Mouse (Mus musculus): ENCODE measurements around the gene Rnf208.
"Not testable (repeated sequence)": the region's sequence is repeated elsewhere in the genome, so short reads cannot be mapped to it uniquely, and the experiment has no call there.

The Rnf208 gene

DNA sequence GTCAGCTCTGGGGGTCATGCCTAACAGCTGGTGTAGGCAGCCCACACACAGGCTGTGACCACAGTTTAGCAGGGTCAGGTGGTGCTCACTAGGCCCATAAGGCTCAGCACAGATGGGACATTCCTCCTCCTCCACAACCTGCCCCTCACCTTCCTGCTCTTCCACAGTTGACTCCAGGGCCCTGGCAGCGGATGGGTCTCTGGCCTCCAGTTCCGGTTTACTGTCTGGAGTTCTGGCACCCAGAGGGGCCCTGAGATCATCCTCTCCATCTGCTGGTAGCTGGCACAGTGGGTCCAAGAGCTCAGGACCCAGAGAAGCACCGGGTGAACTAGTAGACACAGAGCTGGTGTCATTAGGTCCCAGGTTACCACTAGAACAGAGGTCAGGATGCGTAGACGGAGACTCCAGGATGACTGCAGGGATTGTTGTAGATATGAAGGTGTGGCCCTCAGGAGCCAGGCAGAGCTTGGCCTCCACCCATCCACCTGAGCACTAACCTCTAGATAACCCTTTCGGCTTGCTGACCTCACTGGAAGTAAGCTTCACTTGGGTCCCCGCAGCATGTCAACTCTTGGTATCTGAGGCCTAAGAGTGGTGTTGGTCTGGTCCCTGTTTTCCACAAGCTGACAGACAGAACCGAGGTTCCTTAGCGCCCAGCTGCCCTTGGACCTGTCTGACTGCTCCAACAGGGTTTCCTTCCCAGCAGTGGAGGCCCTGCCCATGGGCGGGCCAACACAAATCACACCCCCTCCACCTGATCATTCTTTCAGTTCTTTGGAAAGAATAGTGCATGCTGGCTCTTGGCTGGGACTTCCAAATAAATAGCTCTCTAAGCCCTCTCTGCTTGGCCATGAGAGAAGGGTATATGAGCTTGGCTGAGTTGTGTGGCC lies 4.4 kb downstream of the Rnf208 start, which contains the start of gene AL732309.1:
Gene AL732309.1, minus strand, starts transcription at position 681 of the 890 bp plus-strand sequence.
- no peak for DNase-seq

DNA sequence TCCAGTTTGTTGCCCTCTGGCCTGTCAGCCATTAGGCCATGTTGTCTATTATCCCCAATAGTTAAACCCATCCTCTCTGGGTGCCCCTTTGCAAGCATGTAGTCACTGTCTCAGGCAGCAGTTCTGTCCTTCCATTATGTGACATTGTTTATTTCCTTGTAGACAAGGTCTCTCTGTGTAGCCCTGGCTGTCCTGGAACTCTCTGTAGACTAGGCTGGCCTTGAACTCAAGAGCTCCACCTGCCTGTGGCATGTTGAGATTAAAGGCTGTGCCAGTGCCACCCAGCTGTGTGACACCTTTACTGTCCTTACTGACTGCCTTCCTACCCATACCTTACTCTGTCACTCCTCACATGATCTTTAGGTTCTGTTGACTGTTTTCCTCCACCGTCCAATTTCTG lies 10.3 kb downstream of the Rnf208 start:
- DNase-seq = peak; percentile 23

DNA sequence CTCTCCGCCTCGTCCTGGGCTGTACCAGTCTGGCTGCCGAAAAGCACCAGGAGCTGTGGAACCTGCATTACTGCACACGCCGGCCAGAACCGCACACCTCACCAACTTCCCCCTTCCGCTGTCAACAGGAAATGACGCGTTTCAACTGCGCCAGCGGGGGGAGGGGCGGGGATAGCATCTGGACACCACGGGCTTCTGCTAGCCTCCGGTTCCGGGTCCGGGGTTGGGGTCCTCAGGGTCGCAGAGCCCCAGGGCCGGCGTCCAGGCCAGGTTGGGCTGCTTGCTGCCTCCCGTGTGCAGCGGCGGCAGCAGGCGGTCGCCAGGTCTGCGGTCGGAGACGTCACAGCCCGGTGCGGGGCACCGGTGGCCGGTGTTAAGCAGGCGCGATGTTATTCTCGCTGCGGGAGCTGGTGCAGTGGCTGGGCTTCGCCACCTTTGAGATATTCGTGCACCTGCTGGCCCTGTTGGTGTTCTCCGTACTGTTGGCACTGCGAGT lies 13.3 kb downstream of the Rnf208 start, which contains the start of gene Tmem203:
Gene Tmem203, plus strand, starts transcription at position 156 of the 496 bp plus-strand sequence.
- peak; percentile 96 for DNase-seq

- peak; percentile 55 for DNase-seq
These were observed 14.5 kb downstream of the Rnf208 start for GRCm38 (mm10) chr2:25256443-25257109.

DNA sequence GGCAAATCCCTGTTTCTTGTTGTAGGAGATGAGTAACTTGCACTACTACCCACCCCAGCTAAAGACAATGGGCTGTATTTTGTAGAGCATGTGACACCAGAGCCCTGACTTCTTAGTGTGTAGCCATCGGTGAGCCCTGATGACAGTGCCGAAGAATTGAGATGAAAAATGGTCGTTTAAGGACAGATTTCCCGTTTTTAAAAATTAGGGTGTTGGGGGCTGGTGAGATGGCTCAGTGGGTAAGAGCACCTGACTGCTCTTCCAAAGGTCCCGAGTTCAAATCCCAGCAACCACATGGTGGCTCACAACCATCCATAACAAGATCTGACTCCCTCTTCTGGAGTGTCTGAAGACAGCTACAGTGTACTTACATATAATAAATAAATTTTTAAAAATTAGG lies 15.2 kb downstream of the Rnf208 start:
- DNase-seq = not testable (repeated sequence)

DNA sequence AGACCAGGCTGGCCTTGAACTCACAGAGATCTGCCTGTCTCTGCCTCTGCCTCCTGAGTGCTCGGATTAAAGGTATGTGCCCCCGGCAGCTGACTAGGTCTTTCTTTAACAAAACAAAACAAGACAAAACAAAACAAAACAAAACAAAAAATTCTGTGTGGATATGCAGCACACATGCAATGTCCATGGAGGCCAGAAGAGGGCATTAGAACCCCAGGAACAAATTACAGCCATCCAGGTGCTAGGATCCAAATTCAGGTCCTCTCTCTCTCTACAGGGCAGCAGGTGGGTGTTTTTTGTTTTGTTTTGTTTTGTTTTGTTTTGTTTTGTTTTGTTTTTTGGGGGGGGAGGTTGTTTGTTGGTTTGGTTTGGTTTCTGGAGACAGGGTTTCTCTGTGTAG lies 16.8 kb downstream of the Rnf208 start:
- DNase-seq = peak; percentile 43

DNA sequence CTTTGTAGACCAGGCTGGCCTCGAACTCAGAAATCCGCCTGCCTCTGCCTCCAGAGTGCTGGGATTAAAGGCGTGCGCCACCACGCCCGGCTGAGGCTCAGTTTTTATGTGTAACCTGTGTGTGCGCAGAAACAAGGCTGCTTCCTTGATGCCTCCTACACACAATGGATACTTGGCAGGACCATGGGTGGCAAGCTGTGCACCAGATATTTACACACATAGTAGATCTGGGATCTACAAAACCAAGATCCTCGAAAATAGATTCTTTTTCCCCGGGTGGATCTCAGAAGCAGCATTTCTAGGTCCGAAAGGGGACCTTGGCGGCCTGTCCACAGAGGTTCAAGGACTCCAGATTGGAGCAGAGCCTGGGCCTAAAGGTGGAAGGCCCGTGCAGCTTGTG lies 19.8 kb downstream of the Rnf208 start:
- DNase-seq = no peak

- peak; percentile 98 for DNase-seq
These were observed 20.3 kb downstream of the Rnf208 start, which contains the start of gene Tprn for GRCm38 (mm10) chr2:25262291-25262767. Gene Tprn, plus strand, starts transcription at chr2:25262618.

DNA sequence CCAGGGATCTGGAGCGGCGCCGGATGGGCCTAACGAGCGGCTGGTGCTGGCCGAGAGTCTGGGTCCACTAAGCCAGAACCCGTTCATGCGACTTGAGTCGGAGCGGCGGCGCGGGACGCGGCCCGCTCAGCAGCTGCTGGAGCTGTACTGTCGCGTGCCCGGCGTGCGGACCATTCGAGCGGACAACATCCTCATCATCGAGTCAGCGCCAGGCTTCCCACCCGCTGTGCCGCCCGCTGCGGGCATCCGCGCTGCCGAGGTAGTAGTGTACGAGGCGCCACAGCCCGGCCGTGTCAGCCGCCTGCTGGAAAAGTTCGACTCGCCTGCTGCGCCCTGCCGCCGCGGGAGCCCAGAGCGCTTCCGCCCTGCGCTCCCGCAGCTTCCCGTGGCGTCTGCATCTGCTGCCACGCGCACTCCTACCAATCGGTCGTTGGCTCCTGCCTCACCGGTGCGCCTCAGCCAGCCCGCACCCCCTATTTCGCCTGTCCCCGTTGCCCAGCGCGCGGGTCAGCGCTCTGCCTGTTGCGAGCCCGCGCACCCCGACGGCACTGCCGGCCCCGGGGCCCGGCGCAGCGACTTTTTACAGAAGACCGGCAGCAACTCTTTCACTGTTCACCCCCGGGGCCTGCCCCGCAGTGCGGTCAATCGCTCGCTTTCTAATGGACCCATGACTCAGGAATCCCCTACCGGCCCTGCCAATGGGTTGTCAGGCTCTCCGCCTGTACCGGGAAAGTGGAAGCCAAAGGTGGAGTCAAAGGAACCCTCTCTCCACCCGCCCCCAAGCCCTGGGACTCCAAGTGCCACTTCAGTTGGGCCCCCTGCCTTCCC lies 21.0 kb downstream of the Rnf208 start:
- DNase-seq = peak; percentile 73

GRCm38 (mm10) chr2:25263623-25264285 lies 21.7 kb downstream of the Rnf208 start:
- DNase-seq = peak; percentile 24

GRCm38 (mm10) chr2:25264286-25264660 lies 22.2 kb downstream of the Rnf208 start:
- DNase-seq = no peak

DNA sequence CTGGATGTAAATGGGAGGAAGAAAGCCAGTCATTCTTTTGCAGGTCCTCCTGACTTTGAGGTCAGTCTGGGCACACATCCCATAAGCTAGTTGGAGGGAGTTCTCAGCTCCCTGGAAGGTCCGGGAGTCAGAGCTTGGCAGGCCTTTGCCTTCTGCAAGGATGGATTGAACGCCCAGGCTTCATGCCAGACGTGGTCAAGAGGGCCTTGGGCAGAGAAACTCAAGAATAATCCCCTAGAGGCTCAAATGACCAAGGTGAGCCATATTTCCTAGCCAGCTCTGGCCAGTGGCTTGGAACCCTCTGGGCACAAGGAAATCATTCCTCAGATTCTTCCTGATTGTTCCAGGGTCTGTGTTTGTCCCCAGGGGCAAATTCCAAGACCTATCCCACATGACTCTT lies 22.8 kb downstream of the Rnf208 start:
- DNase-seq = no peak

DNA sequence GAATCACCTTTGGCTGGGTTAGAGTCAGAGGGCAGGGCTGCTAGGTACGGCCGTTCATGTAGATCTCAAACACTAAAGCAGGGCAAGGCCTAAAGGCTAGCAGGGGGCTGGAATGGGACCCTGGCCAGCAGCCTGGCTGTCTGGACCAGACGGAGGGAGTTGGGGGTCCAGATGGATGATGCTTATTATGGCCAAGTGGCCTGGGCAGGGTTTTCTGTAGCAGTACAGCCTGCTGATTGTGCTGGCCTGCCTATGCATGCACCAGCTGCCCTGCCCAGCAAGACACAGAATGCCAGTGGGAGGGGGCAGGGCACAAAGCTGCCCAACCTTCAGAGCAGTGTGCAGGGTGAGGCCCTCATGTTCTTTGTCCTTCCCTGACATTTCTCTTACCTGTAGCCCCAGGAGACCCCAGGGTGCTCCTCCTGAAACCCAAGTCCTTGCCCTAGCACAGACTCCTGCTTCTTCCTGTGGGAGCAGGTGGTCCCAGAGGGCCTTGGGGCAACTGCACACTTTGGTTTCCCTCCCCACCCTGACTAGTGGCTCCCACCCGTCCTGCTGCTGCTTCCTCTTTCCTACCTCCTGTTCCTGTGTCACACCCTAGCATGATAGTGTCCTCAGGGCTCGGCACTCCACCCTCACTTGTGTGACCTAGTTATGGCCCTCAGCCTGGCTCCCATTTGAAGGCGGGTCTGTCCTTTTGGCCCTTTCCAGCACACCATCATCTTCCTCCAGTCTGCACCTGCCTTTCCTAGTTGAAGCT lies 24.0 kb downstream of the Rnf208 start:
- DNase-seq = peak; percentile 81

DNA sequence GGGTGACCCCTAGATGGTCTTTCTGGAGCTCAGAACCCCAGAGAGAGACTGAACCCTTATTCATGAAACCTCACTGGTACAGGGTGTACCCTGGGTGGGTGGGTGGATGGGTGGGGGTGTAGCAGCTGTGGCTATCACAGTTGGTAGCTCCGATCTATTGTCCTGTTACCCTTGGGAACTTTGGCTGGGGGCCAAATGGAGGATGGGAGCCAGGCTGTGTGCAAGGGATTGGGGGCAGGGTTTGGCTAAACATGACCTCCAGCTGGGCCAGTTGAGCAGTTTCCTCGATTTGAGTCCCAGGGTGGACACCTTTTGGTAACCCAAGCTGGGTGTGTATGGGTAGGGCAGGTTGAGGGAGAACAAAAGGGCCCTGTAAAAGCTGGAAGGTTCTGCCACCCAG lies 24.7 kb downstream of the Rnf208 start:
- DNase-seq = peak; percentile 93

DNA sequence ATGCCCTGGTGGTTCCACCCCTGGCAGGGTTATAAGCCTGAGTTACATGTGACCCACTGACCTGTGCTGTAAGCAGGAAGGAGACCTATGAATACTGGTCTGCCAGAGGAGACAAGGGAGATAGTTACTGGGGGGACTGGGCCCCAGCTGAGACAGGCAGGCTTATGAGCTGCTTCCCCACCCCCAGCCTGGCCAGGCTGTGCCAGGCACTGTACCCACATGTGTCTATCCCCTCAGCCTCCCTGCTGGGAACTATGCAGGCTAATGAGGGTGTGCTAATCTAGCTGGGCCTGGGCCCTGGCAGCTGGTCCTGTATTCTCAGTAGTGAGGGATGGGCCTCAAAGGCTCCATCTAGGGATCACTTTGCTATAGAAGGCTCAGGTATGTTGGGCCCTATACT lies 25.2 kb downstream of the Rnf208 start:
- peak; percentile 93 for DNase-seq

GRCm38 (mm10) chr2:25267746-25268309 lies 25.8 kb downstream of the Rnf208 start:
- DNase-seq = no peak

GRCm38 (mm10) chr2:25271827-25272511 lies 29.9 kb downstream of the Rnf208 start, which contains the start of the genes Ssna1 and Anapc2:
Gene Ssna1, minus strand, starts transcription at chr2:25272438.
Gene Anapc2, plus strand, starts transcription at chr2:25272478.
- peak; percentile 98 for DNase-seq

- no peak for DNase-seq
These were observed 30.5 kb downstream of the Rnf208 start for GRCm38 (mm10) chr2:25272515-25272914.

DNA sequence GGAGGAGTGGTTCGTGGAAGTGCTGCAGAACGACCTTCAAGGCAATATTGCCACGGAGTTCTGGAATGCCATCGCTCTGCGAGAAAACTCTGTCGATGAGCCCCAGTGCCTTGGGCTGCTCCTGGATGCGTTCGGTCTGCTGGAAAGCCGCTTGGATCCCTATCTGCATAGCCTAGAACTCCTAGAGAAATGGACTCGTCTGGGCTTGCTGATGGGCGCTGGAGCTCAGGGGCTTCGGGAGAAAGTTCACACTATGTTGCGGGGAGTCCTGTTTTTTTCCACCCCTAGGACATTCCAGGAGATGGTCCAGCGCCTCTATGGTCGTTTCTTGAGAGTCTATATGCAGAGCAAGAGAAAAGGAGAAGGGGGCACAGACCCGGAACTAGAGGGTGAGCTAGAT lies 31.0 kb downstream of the Rnf208 start:
- DNase-seq = no peak

All from retina, postnatal 1 day (tissue).